Mouse (Mus musculus) kidney, embryonic 14.5 days (tissue): ENCODE data around the gene Prkag2. TPM values are rescaled to one million over a fixed set of nuclear protein-coding genes. Genes with fewer than 3 reads are reported as not detected.
"Not testable (repeated sequence)": the region's sequence is repeated elsewhere in the genome, so short reads cannot be mapped to it uniquely, and the experiment has no call there.

ENCODE experiments used
- ATAC-seq: fragments of 200-750 bp; cut with Nextera tagmentation; 2 replicates; pipeline ENCODE4 v1.8.0; 2017; ENCODE audit warnings: moderate number of reproducible peaks, mild to moderate bottlenecking, moderate TSS enrichment, moderate library complexity; ENCODE audit not compliant: low FRiP score, low TSS enrichment
- H3K27ac ChIP-seq: fragments of 300-500 bp; sonication (generic); 2 replicates; pipeline ENCODE4 v1.5.1; 2014; ENCODE audit warnings: low read depth, mild to moderate bottlenecking, low read length, moderate library complexity, mixed read lengths
- H3K27me3 ChIP-seq: fragments of 300-500 bp; sonication (generic); 2 replicates; pipeline ENCODE4 v1.6.1; 2014; ENCODE audit warnings: mild to moderate bottlenecking, low read length; ENCODE audit not compliant: control insufficient read depth, insufficient read depth
- H3K36me3 ChIP-seq: fragments of 300-500 bp; sonication (generic); 2 replicates; pipeline ENCODE4 v1.6.1; 2014; ENCODE audit warnings: low read length, mixed read lengths; ENCODE audit not compliant: control insufficient read depth, insufficient read depth
- H3K4me1 ChIP-seq: fragments of 300-500 bp; sonication (generic); 2 replicates; pipeline ENCODE4 v1.6.1; 2014; ENCODE audit warnings: low read length, mixed read lengths; ENCODE audit not compliant: control insufficient read depth, insufficient read depth
- H3K4me2 ChIP-seq: fragments of 300-500 bp; sonication (generic); replicated peaks from 2 replicates; pipeline ENCODE4 v1.6.1; 2014; ENCODE audit warnings: low read depth, mild to moderate bottlenecking, low read length
- H3K4me3 ChIP-seq: fragments of 300-500 bp; sonication (generic); 2 replicates; pipeline ENCODE4 v1.5.1; 2014; ENCODE audit warnings: mild to moderate bottlenecking, low read length
- H3K9ac ChIP-seq: fragments of 300-500 bp; sonication (generic); 2 replicates; pipeline ENCODE4 v1.6.1; 2014; ENCODE audit warnings: low read depth, mild to moderate bottlenecking, low read length, moderate library complexity
- H3K9me3 ChIP-seq: fragments of 300-500 bp; sonication (generic); 2 replicates; pipeline ENCODE4 v1.6.1; 2016; ENCODE audit warnings: low read length; ENCODE audit not compliant: control insufficient read depth
- WGBS: fragments of 180-500 bp; shearing (Covaris S2); extraction: QIAGEN DNeasy Blood & Tissue Kit; methylation state at CpG from one replicate; pipeline ENCODE4 v1.1.7; 2014; 5-methylcytosine and 5-hydroxymethylcytosine counted together
- polyA plus RNA-seq: library from polyadenylated mRNA; unstranded; fragments of >200 nt; fragmentation: Nextera tagmentation; extraction: Ambion mirVana; gene quantifications from 2 replicates; pipeline ENCODE4 v1.2.1, GENCODE M21; 2014

The Prkag2 gene
- polyA plus RNA-seq, 1 experiment from 2014 or later, result 44.6 TPM

DNA sequence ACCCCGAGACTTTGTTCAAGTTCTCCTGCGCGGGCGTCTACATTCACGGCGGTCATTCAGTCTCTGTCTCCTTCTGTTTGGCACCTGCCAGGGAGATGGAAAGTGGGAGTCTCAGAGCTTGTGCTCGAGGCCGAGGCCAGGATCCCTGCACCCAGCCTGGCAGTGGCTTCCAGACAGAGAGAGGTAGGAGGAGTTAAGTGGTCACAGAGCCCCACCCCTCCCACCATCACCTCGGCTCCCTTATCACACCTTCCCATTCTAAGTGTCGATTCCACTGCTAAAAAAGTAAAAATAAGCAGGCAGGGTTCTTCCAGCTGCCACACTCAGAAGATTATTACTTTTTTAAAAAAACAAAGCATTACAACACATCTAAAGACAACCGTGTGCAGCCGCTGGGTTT, 236.6 kb downstream of the Prkag2 start:
- H3K4me1 ChIP-seq, result no peaks in the 10 kb centered on the region
- H3K36me3 ChIP-seq, result peaks cover 13% of the 10 kb centered on the region; the same call in 1 of the 2 replicates
- no peak overlapping the region for H3K9ac ChIP-seq
- H3K27ac ChIP-seq, result no peak overlapping the region
- no peak overlapping the region for H3K4me3 ChIP-seq
- no peaks in the 10 kb centered on the region for H3K9me3 ChIP-seq
- no peak for ATAC-seq
- WGBS, result 76% methylated on average over 12 of the region's 12 CpGs
- H3K27me3 ChIP-seq, result no peaks in the 10 kb centered on the region
- H3K4me2 ChIP-seq, result no peak overlapping the region

- H3K4me2 ChIP-seq, result no peak overlapping the region
- H3K27me3 ChIP-seq, result no peaks in the 10 kb centered on the region
- 91% methylated on average over 9 of the region's 9 CpGs for WGBS
- H3K4me3 ChIP-seq, result no peak overlapping the region
- H3K36me3 ChIP-seq, result peaks cover 6% of the 10 kb centered on the region; the same call in 1 of the 2 replicates
- H3K27ac ChIP-seq, result no peak overlapping the region
- ATAC-seq, result no peak
- no peak overlapping the region for H3K9ac ChIP-seq
- no peaks in the 10 kb centered on the region for H3K4me1 ChIP-seq
- H3K9me3 ChIP-seq, result no peaks in the 10 kb centered on the region
These were observed 239.0 kb downstream of the Prkag2 start for GRCm38 (mm10) chr5:24861449-24861930.

- no peaks in the 10 kb centered on the region for H3K27me3 ChIP-seq
- no peaks in the 10 kb centered on the region for H3K4me1 ChIP-seq
- H3K9ac ChIP-seq, result no peak overlapping the region
- H3K4me2 ChIP-seq, result no peak overlapping the region
- no peak overlapping the region for H3K27ac ChIP-seq
- ATAC-seq, result no peak
- 84% methylated on average over 13 of the region's 13 CpGs for WGBS
- no peak overlapping the region for H3K4me3 ChIP-seq
- peaks cover 6% of the 10 kb centered on the region; the same call in 1 of the 2 replicates for H3K36me3 ChIP-seq
- no peaks in the 10 kb centered on the region for H3K9me3 ChIP-seq
These were observed 239.6 kb downstream of the Prkag2 start for GRCm38 (mm10) chr5:24860635-24861448.

- H3K27me3 ChIP-seq, result no peaks in the 10 kb centered on the region
- 82% methylated on average over 3 of the region's 3 CpGs for WGBS
- H3K36me3 ChIP-seq, result peaks cover 6% of the 10 kb centered on the region; the same call in 1 of the 2 replicates
- H3K4me2 ChIP-seq, result no peak overlapping the region
- no peak overlapping the region for H3K9ac ChIP-seq
- no peak overlapping the region for H3K4me3 ChIP-seq
- H3K9me3 ChIP-seq, result no peaks in the 10 kb centered on the region
- H3K4me1 ChIP-seq, result no peaks in the 10 kb centered on the region
- no peak for ATAC-seq
- H3K27ac ChIP-seq, result no peak overlapping the region
These were observed 240.5 kb downstream of the Prkag2 start for GRCm38 (mm10) chr5:24859771-24860540.

DNA sequence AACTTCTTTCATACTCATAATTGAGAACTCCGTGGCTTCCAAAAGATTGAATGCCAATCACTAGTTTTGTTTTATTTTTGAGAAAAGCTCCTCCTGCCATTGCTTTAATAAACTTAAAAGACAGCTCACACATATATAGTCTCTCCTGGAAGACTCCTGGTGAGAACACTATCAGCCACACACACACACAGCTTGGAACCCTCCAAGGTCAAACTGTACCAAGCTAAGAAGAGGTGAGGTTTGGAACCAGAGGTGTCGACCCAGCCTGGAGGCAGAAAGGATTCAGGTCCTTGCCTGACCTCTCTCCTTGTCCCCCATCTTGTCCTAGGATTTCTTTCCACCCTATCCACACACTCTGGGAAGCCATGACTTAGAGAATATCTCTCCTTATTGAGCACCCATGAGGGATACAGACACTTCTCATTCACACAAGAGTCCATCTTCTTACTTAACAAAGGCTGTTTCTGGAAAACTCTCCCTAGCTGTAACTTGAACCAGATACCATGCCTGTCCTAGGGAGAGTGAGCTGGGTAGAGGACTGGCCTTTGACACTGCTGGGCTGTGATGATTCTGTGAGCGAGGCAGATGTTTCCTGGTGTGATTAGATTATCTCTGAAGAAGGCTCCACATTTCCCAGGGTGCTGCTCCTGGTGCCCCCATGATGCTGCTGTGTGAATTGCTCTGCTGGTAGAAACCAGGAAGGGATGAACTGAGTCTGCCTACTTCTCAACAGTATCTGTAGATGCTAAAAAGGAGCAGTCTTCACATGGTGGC, 245.4 kb downstream of the Prkag2 start:
- no peaks in the 10 kb centered on the region for H3K4me1 ChIP-seq
- H3K4me2 ChIP-seq, result no peak overlapping the region
- ATAC-seq, result no peak
- no peak overlapping the region for H3K9ac ChIP-seq
- H3K9me3 ChIP-seq, result no peaks in the 10 kb centered on the region
- H3K27me3 ChIP-seq, result no peaks in the 10 kb centered on the region
- H3K36me3 ChIP-seq, result no peaks in the 10 kb centered on the region
- no peak overlapping the region for H3K4me3 ChIP-seq
- no peak overlapping the region for H3K27ac ChIP-seq
- WGBS, result 59% methylated on average over 3 of the region's 3 CpGs

GRCm38 (mm10) chr5:24854256-24854655, 246.2 kb downstream of the Prkag2 start:
- no peak overlapping the region for H3K27ac ChIP-seq
- no peaks in the 10 kb centered on the region for H3K36me3 ChIP-seq
- whole genome bisulfite sequencing, result 81% methylated on average over 3 of the region's 3 CpGs
- H3K27me3 ChIP-seq, result no peaks in the 10 kb centered on the region
- H3K9me3 ChIP-seq, result no peaks in the 10 kb centered on the region
- no peaks in the 10 kb centered on the region for H3K4me1 ChIP-seq
- H3K4me2 ChIP-seq, result no peak overlapping the region
- H3K4me3 ChIP-seq, result no peak overlapping the region
- H3K9ac ChIP-seq, result no peak overlapping the region
- no peak for ATAC-seq

GRCm38 (mm10) chr5:24848261-24848660, 252.2 kb downstream of the Prkag2 start:
- not testable (repeated sequence) for H3K4me3 ChIP-seq, H3K9ac ChIP-seq, ATAC-seq, H3K27me3 ChIP-seq, H3K4me1 ChIP-seq, H3K4me2 ChIP-seq, H3K36me3 ChIP-seq, H3K9me3 ChIP-seq, H3K27ac ChIP-seq
- 83% methylated on average over 14 of the region's 14 CpGs for WGBS

GRCm38 (mm10) chr5:24843841-24844240, 256.6 kb downstream of the Prkag2 start:
- Histone ChIP-seq H3K27me3 (no peaks in the 10 kb centered on the region), H3K4me1 (peaks cover 16% of the 10 kb centered on the region), H3K9me3 (no peaks in the 10 kb centered on the region), H3K27ac (no peak overlapping the region), H3K36me3 (no peaks in the 10 kb centered on the region), H3K4me3 (no peak overlapping the region), H3K4me2 (no peak overlapping the region), H3K9ac (no peak overlapping the region)
- no peak for ATAC-seq
- WGBS, result 92% methylated on average over 5 of the region's 5 CpGs
